Mouse (Mus musculus) embryonic fibroblast, embryonic 13.5 days (primary cell): Measurements from ENCODE around the gene Nhs. TPM values are rescaled to one million over a fixed set of nuclear protein-coding genes. Genes with fewer than 3 reads are reported as not detected.
A peak's percentile ranks its signal among the peaks of the same experiment; 100 is the strongest.

Experiments
- H3K27ac ChIP-seq: 2 replicates; pipeline ENCODE4 v1.5.1; 2012; ENCODE audit warnings: low read length, control low read depth, inconsistent platforms; ENCODE audit not compliant: insufficient read depth
- H3K4me1 ChIP-seq: 2 replicates; pipeline ENCODE4 v1.6.1; 2011; ENCODE audit warnings: low read length; ENCODE audit not compliant: control insufficient read depth, insufficient read depth
- H3K4me3 ChIP-seq: 2 replicates; pipeline ENCODE4 v1.5.1; 2011; ENCODE audit warnings: mild to moderate bottlenecking, control low read depth, low read length; ENCODE audit not compliant: insufficient read depth
- CTCF ChIP-seq: IDR thresholded peaks from 2 replicates; pipeline ENCODE4 v1.5.1; 2011; ENCODE audit warnings: mild to moderate bottlenecking, control low read depth, low read length, moderate library complexity, borderline replicate concordance; ENCODE audit not compliant: insufficient read depth
- POLR2A ChIP-seq: IDR thresholded peaks from 2 replicates; pipeline ENCODE4 v1.6.1; 2011; ENCODE audit warnings: low read depth, mild to moderate bottlenecking, control low read depth, low read length, moderate library complexity
- polyA plus RNA-seq: library from polyadenylated mRNA; stranded (reverse); fragments of >200 nt; gene quantifications from 2 replicates; pipeline ENCODE4 v1.2.4, GENCODE M21; 2011; ENCODE audit warnings: low read depth; ENCODE audit not compliant: missing spikeins, insufficient read length

The Nhs gene
- polyA plus RNA-seq, 1 experiment = 10.6 TPM

DNA sequence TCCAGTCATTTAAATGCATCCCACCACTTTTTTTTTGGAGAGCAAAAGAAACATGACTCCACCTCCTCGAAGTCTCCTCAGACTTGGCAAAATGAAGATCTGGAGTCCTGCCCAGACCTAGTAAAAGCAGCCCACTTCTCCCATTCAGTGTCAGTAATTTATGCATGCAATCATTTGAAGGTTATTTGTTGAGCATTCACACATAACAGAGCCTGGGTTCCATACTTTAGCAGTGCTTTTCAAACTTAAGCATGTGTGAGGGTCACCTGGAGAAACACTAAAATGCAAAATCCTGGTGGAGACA, 73.7 kb downstream of the Nhs start:
- Histone ChIP-seq H3K4me1 (no peaks in the 10 kb centered on the region; the same call in 1 of the 2 replicates), H3K27ac (no peak overlapping the region), H3K4me3 (no peak overlapping the region)
- TF ChIP-seq CTCF (no peak), POLR2A (no peak)

GRCm38 (mm10) chrX:162085062-162085896, 74.3 kb downstream of the Nhs start:
- Histone ChIP-seq H3K4me1 (no peaks in the 10 kb centered on the region; the same call in 1 of the 2 replicates), H3K27ac (peak overlapping the region; percentile 44), H3K4me3 (no peak overlapping the region)
- TF ChIP-seq POLR2A (no peak), CTCF (no peak)

DNA sequence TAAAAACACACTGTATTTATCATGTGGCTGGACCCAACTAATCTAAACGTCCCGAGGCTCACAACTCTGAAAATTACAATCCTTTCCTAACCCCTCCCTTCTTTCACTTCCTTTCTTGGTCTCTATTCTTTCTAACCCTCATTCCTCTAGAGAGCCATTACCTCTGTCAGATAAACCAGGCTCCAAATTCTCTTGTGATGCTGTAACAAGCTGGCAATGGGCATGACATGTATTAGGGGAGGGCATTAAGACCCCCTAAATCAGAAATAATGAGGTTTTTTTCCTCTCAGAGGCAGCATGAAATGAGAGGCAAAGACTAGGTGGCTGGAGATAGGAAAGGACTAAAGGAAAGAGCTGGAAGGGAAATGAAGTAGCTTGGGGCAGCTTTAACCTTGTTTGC, 96.4 kb downstream of the Nhs start:
- no peak for TF ChIP-seq POLR2A
- no peak for TF ChIP-seq CTCF
- H3K4me3 ChIP-seq = no peak overlapping the region
- H3K27ac ChIP-seq = no peak overlapping the region
- no peaks in the 10 kb centered on the region for H3K4me1 ChIP-seq

DNA sequence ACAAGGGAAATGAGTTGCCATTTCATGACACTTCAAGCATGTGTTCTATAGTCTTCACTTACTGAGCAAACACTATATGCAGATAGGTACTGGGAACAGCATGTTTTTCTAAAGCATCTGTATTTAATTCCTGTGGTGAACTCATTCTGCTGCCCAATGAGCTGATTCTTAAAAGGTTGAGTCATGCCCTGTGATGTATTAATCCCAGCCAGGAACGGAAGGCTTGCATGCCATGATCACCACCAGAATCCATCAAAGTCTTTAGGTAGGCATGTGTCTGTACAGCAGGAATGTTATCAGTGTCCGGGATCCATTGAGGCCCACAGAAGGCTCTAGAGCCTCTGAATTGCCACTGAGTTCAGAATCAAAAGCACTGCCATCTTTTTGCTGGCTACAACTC, 103.9 kb downstream of the Nhs start:
- no peak overlapping the region for H3K4me3 ChIP-seq
- peak overlapping the region; percentile 81 for H3K27ac ChIP-seq
- peaks cover 7% of the 10 kb centered on the region; the same call in 1 of the 2 replicates for H3K4me1 ChIP-seq
- TF ChIP-seq CTCF = no peak
- no peak for TF ChIP-seq POLR2A

DNA sequence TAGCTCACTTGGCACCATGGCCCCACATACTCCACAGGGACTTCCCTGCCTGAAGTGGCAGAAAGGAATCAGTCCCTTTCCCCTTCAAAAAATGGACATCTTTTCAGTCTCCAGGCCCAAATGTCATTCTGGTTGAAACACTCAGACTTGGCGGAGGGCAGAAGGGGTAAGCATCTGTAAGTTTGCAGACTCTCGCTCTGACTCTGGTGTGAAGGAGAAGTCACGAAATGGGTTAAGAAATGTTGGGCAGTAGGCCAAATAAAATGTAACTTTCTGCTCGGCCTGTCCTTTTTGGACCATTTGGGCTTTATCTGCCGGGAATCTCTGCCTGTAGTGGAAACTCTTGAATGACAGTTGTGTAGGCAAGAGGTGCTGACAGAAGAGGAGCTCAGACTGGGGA, 106.0 kb downstream of the Nhs start:
- TF ChIP-seq CTCF (no peak), POLR2A (no peak)
- H3K4me1 ChIP-seq = peaks cover 7% of the 10 kb centered on the region; the same call in 1 of the 2 replicates
- no peak overlapping the region for H3K4me3 ChIP-seq
- no peak overlapping the region for H3K27ac ChIP-seq

DNA sequence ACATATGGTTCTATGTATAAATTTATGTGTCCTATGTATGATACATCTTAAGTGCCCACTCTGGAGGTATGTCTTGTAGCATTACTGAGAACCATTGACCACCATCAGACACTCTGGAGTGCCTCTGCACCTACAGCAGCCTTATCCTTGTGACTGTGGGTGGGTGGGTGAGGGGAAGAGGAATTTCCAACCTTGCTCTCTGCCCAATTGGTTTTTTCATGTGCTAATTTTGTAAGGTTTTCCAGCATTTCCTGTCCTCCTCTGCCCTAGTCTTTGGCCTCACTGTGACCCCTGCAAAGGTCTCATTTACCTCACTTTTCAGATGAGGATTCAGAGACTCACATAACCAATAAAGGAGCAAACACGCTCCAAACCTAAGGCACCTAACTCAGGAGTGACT, 107.0 kb downstream of the Nhs start:
- TF ChIP-seq CTCF = no peak
- TF ChIP-seq POLR2A = no peak
- peaks cover 7% of the 10 kb centered on the region; the same call in 1 of the 2 replicates for H3K4me1 ChIP-seq
- no peak overlapping the region for H3K4me3 ChIP-seq

DNA sequence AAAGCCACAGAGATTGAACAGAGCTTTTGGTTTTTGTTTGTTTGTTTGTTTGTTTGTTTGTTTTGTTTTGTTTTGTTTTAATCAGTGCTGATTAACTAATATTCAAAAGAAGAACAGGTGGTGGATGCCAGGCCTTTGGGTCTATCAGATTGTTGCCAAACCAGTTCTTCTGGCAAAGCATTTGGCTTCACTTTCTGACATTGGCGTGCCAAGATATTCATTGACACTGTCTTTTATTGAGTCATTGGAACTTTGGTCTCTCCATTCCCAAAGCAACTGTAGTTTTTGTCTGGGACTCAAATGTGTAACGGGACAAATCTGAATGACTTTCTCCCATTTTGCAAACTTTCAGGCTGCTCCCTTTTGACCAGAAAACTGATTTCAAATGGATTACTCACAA, 109.9 kb downstream of the Nhs start:
- Histone ChIP-seq H3K27ac (no peak overlapping the region), H3K4me1 (0 out of 2 replicates have a peak, but pooled peaks cover 4% of the 10 kb centered on the region), H3K4me3 (no peak overlapping the region)
- TF ChIP-seq CTCF (no peak), POLR2A (no peak)

More for the DNA sequence above, 107.0 kb downstream of the Nhs start:
- no peak overlapping the region for H3K27ac ChIP-seq

DNA sequence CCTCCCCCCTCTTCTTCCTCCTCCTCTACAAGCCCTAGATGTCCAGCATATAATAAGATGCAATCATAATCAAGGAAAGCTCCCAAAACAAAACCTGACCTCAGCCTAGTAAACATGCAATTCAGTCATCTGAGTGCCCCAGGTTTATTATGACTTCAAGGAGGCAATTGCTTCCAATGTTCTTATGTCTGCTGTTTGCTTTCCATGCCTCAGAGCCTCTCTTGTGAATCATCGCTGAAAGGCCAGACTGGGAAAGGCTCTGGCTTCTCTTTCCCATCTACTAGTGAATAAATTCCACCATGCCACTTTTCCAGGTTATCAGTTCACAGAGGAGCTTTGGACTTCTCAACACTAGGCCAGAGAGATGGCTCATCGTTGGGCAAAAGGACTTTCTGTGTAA, 114.0 kb downstream of the Nhs start:
- Histone ChIP-seq H3K27ac (no peak overlapping the region), H3K4me1 (no peaks in the 10 kb centered on the region), H3K4me3 (no peak overlapping the region)
- TF ChIP-seq CTCF = no peak
- TF ChIP-seq POLR2A = no peak

DNA sequence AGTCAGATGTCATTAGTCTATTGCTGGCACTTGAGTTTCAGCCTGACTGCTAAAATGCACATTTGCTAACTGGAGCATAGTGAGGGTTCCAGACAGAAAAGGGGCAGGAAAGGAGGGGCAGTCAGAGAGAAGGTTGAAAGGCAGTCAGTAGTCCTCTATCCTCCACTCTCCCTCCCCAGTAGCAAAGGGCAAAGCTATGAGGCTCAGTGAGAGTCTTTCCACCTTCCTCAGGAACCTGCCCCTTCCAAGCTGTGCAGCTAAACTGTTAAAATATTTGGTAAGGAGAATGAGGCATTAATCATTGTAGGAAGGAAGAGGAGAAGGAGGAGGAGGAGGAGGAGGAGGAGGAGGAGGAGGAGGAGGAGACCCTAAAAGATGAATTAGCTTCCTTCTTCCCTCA, 115.4 kb downstream of the Nhs start:
- no peak overlapping the region for H3K27ac ChIP-seq
- TF ChIP-seq CTCF = no peak
- no peak for TF ChIP-seq POLR2A
- H3K4me1 ChIP-seq = no peaks in the 10 kb centered on the region
- no peak overlapping the region for H3K4me3 ChIP-seq

DNA sequence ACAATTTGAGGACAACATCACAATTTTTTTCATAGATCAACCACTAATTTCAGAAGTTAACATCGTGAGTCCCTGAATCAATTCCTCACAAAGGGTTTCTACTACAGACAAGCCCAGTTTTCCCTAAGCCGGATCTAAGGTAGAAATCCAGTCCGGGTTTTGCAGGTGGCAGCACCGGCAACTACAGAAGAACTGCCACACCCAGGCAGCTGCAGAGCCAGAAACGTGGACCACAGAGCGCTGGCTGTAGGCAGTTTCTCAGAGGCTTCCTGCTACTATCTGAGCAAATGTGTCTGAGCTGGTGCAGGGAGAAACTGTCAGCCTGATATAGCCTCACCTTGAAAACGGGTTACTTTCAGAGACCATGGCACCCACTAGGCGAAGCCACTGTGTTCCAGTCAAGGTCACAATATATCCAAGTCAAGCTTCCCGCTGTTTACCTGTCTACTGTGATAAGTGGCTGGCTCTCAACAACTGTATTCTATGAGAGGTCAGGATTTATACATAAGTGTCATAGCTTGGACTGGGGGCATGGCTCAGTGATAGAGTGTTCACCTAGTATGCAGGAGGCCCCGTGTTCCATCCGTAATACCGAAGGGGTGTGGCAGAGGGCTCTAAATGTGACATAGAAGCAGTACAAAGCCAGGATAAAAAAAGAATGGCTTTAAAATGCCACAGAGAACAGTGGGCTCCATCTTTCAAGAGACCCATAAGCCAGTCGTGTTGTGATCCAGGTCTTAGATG, 134.1 kb downstream of the Nhs start:
- TF ChIP-seq POLR2A = no peak
- no peak for TF ChIP-seq CTCF

More for the DNA sequence above, 134.1 kb downstream of the Nhs start:
- H3K4me1 ChIP-seq = no peaks in the 10 kb centered on the region
- no peak overlapping the region for H3K4me3 ChIP-seq
- no peak overlapping the region for H3K27ac ChIP-seq
